Mouse (Mus musculus) cerebellum, adult 18-20 months (tissue): Measurements from ENCODE around the gene Nt5c.
"Not testable (repeated sequence)": the region's sequence is repeated elsewhere in the genome, so short reads cannot be mapped to it uniquely, and the experiment has no call there.

Source experiments
- DNase-seq, 2 experiments: peaks; one replicate each; pipeline ENCODE4 v3.0.0; 2021

The Nt5c gene

DNA sequence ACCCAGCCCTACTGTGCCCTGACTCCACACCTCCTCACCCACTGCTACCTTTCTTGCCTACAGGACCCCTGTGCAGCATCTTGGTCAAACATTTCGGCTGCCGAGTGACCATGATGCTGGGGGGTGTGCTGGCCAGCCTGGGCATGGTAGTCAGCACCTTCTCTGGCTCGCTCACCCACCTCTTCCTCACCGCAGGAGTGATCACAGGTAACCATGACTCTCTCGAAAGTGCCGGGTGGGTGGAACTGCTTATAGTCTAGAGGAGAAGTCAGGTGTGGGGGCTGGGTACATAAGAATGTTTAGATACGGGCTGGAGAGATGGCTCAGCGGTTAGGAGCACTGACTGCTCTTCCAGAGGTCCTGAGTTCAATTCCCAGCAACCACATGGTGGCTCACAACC is 26.8 kb downstream of the Nt5c start:
- DNase-seq: no peak

DNA sequence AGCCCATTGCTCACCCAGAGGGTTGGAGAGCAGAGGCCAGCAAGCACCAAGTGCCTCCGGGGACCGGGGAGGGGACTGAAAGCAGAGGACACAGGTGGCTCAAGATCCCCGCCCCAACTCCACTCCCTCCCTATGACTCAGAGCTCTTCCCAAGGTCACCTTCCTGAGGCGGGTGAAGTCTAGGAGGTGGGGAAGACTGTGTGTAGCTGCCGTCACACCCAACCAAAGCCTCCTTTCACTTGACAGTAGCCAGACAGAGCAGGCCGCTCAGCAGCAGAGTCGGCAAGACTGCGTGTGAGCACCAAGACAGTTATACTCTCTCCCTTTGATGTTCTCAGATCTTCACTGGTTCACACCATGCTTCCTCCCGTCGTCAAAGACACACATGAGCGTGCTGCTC is 28.3 kb downstream of the Nt5c start:
- DNase-seq: no peak

DNA sequence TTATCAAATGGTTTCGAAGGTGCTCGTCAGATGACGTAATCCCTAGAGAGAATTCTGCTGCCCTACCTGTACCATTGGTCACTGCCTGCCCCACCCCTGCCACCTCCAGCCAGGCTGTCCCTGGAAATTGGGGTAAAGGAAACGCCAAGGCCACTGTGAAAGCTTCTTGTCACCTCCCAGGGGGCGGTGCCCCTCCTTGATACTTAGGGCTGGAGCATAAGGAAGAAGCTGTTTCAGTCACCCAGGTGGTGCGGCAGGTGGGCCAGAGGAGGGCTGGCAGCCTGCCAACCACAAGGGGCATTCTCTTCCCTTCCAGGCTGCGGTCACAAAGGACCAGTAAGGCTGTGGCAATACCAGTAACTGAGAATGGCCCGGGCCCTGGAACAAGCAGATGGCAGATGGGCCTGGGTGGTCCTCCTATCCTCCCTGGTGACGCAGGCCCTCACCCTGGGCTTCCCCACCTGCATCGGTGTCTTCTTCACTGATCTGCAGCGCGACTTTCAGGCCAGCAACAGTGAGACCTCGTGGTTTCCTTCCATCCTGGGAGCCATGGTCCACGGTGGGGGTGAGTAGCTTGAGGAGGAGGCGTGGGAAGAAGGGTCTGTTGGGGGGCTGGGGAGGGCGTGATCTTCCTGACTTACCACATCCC is 29.3 kb downstream of the Nt5c start, which contains the start of gene Slc16a5:
Gene Slc16a5, plus strand, starts transcription at position 232 of the 649 bp plus-strand sequence.
- no peak for DNase-seq

DNA sequence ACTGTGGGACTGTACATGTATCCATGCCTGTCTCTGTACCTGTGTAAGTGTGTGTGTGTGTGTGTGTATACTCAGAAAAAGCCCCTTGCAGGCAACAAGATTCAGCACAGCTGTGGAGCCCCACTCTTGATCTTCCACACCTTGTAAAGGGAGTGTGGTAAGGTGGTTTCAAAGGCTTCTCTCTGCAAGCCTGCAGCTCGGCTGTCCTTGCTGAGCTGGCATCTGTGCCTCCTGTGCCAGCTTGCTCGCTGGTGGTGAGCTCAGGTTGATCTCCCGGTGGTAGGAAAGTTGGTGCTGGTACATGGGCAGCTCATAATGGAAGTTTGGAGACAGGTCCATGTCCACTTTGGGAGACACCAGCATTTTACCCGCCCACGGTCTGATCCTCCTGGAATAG is 29.8 kb downstream of the Nt5c start:
- no peak for DNase-seq

DNA sequence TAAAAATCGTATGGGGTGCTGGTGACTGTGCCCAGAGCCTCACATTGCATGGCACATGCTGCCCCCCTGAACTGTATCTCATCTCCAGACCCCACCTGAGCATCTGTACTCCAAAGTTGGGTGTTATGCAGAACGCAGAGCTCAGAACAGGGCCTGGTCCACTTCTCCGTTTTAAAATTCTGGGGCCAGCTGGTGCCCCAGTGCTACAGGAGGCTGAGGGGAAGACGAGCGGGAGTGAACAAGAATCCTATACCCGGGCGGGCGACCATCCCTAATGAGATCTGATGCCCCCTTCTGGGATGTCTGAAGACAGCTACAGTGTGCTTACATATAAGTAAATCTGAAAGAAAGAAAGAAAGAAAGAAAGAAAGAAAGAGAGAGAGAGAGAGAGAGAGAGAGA is 30.7 kb downstream of the Nt5c start:
- DNase-seq: no peak

DNA sequence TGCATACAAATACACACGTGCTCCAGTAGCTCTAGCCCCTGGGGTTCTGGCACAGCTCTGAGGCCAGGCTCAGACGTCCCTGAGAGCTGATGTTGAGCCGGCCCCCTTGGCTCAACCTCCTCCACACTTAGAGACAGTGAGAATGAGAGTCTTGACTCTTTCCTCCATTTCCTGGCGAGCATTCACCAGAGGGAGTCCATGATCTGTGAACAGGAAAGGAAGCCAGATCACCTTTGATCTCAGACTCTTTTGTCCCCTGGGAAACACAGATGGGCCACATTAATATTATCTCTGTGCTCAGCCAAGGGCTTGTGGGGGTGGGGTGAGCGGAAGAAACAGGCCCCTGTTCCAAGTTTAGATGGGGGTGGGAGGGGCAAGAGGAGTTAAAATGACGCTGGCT is 34.3 kb downstream of the Nt5c start:
- no peak for DNase-seq

DNA sequence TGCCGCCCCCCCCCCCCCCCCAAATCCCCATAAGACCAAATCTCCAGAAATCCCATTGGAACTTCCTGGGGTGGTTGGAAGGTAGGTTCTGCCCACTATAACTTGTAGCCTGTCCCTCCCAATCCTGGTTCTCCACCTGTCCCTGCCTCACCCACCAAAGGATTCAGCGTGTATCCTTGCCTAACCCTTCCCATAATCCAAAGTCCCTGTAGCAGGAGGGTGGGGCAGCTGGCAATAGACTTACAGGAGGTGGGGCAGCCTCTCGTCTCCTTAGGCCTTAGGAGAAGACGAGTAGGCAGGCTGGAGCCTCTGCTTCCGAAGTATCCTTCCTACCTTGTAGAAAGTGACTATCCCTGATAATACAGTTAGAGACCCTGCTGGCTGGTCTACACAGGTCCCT is 35.5 kb downstream of the Nt5c start:
- DNase-seq: no peak

DNA sequence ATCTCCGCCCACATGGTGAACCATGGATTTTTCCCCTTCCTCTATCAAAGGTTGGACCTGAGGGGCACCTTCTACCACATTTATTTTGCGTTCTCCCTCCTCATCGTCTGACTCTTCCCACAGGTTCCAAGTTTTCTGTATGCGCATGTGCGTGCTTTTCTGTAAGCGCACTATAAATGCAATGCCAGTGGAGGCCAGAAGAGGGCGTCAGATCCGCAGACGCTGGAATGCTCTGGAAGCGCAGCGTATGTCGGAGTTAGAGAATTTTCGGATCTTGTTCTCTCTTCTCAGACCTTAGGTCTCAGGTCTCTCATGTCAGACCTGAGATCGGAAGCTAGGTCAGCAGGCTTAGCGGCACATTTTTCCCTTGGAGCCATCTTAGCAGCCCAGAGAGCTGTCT is 36.0 kb downstream of the Nt5c start:
- no peak for DNase-seq

DNA sequence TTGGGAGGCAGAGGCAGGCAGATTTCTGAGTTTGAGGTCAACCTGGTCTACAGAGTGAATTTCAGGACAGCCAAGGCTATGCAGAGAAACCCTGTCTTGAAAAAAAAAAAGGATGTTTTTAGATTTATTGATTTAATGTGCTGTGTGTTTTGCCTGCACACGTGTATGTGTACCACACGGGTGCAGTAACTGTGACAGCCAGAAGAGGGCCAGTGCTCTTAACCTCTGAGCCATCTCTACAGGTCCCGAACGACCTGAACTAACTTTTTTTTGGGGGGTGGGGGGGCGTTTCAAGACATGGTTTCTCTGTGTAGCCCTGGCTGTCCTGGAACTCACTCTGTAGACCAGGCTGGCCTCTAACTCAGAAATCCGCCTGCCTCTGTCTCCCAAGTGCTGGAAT is 36.8 kb downstream of the Nt5c start:
- DNase-seq: not testable (repeated sequence)

DNA sequence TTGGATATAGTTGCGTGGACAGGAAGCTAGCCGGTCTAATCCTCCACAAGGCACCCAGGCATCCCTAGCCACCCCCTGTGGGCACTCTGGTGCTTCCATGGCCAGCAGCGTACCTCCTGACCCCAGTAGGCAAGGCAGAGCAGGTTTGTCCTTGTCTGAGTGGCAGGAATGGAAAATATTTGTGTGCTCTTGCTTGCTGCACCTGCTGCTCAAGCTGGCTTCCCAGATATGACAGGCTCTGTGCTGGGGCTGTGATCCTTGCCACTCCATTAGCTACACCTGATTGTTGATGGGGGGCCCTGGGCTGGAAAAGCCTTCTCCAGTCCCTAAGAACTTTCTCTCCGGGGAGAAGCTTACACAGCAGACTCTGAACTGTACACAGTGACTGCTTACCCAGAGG is 38.4 kb downstream of the Nt5c start:
- DNase-seq: no peak

DNA sequence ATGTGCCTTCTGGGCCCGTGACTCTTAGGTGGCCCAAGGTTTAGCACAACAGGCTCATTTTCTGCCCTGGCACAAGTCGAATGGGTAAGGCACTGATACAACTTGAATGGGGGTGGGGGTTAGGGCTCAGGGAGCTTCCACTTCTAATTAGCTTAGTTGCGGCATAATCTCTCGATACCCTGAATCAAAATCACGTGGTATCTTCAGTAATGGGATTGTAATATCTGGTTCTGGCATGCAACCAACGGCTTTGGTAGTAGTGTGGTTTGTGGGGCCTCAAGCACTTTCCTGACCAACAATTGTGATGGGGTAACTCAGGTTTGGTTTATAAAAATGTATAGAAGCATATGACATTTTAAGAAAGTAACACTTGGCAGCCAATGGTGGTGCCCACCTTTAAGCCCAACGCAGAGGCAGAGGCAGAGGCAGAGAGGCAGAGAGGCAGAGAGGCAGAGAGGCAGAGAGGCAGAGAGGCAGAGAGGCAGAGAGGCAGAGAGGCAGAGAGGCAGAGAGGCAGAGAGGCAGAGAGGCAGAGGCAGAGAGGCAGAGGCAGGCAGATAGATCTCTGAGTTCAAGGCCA is 39.3 kb downstream of the Nt5c start:
- DNase-seq: no peak

DNA sequence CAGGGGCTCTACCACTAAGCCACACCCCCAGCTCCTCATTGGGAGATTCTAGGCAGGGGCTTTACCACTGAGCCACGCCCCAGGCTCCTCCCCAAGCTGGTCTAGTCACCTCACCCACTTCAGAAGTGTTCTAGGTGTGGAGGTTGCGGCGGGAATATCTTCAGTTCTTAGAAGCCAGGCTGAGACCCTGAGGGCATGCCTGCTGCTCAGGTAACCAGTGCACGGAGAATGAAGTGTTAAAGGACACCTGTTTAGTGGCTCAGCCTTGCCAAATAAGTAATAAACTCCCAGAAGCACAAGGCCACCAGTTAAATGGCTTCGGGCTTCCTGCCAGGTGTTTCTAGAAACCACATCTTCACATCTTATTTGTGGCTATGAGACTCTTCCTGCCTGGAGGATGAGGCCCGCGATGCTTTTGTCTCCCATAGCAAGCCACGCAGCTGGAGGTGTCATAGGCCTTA is 39.9 kb downstream of the Nt5c start:
- DNase-seq: no peak

DNA sequence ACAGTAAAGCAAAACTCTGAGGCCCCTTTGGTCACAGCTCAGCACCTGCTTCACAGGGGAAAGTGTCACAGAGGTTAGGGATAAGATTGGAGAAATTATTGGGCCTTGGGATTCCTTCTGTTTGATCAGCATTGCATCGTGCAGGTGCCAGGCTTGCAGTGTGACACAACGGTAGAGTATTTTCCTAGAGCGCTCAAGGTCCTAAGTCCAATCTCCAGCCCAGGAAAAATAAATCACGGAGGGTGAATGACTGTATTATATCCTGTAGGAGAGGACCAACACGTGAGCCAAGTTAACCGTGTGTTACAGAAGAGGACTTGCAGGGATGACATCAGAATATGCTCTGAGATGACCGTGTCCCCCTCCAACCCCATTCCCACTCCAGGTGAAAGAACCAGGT is 41.5 kb downstream of the Nt5c start:
- no peak for DNase-seq

DNA sequence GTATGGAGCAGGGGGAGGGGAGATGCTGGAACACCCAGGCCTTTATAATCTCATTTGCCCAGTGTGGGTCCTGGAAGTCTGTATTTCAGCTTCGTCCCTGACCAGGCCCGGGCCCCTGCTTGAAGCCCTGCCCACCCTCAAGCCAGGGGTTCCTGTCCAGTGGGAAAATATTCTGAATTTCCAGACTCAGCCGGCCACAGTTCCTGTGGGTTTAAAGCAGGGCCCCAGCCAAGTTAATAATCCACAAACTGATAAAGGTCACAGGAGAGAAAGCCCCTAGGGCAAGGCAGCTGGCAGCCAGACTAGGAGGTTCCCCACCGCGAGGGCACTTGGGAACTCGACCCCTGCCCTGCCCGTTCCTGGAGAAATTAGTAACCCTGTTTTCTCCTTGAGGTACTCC is 42.7 kb downstream of the Nt5c start:
- no peak for DNase-seq

DNA sequence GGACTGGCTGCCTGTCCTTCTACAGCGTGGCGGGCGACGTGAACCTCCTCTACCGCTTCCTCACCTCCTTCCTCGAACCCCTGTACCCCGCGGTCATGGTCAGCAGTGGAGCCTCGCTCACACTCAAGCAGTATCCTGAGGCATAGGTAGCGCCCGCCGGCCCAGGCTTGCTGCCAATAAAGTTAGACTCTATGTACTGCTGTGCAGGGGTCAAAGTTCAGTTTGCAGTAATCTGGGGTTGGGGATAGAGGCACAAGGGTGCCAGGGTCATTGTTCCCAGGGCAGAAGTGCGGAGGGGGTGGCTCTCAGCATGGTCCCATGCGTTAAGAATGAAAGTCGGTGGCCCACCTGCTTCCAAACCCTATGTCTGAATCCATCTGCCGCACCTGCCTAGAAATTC is 43.6 kb downstream of the Nt5c start:
- no peak for DNase-seq

DNA sequence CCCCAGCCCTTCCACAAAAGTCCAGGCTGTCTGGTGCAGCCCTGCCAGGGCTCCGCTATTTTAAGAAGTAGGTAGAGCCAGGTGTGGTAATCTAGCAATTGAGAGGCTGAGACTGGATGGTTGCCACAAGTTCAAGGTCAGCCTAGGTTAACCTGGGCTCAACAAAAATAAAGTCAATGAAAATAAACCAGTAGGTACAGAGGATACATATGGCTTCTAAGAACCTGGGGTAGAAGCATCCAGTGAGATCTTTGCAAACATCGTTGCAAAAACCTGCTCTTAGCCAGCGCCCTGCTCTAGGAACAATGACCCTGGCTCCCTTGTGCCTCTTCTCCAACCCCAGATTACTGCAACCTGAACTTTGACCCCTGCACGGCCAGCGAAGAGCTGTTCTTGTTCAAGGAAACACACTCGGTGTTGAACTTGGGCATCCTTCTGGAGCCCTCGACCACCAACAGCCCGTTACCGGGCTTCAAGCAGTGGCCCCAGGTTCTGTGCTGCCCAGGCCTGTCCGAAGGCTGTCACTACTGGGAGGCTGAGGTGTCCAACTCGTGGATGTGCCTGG is 44.3 kb downstream of the Nt5c start:
- no peak for DNase-seq

DNA sequence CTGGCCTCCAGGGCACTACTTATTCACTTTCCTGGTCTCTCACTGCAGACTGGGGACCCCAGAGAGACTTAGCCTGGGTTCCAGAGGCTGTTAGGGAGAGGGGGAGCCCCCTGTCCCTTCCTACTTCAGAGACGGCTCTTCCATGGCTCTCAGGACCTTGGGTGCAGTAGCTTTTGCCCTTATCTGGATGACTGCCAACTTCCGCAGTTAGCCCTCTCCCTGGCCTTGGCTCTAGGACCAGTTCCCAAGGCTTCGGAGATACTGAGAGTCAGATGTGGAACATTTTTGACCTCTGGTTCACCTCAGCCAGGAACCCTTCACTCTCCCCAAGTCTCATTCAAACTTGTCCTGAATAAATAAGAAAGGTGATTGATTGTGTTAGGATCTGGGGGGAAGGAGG is 44.8 kb downstream of the Nt5c start:
- no peak for DNase-seq

DNA sequence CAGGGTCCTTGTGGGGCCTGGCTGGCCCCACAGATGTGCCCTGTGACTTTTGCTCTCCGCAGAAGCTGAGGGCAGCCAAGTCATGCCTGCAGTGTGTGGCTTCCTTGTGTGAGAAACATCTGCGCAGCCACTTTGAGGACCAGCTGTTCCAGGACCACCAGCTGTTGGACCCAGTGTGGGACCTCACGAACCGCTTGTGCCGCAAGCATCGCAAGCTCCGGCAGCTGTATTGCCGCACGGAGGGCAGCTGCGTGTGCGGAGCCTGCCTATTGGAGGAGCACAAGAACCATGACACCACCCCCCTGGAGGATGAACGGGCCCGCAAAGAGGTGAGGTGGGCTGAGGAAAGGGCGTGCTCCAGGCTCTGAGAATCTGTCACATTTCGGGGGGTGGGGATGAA is 50.2 kb downstream of the Nt5c start:
- no peak for DNase-seq
